Comparison of ENCODE assay signal across 9 mouse cellular contexts in the genomic region with DNA sequence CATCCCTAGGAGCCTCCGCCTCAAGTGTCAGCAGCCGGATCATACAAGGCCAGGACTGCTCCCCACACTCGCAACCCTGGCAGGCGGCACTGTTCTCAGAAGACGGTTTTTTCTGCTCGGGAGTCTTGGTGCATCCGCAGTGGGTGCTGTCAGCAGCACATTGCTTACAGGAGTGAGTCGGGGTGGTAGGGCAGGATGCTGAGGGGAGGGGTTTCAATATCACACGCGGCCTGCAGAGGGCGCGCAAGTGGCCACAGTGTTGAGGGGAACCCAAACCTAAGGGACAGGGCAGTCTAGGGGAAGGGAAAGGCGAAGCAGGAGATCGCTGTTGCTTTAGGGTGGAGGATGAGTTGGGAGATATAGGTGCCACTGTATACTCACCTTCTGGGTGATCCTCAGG. TPM values are rescaled to one million over a fixed set of nuclear protein-coding genes. Genes with fewer than 3 reads are reported as not detected.
DNase-seq lines count a peak whose midpoint lies in the region; ATAC-seq lines count a peak whose summit lies in the region.
"Had no signal": no experiment of that assay in that cellular context is flagged by ENCODE, and none has a peak within 500 bp of the region (broad histone marks: within the 10 kb centered on the region; RNA-seq: fewer than 3 reads in every experiment).

No protein-coding gene starts in this region.

- no peak overlapping the region for H3K4me3 ChIP-seq in forebrain, embryonic 14.5 days (ENCODE audit: low read depth, low read length)
- H3K4me3 ChIP-seq: limb, embryonic 15.5 days had no signal

- no peak overlapping the region for H3K27ac ChIP-seq in forebrain, embryonic 14.5 days (ENCODE audit: low read depth, low read length)
- H3K27ac ChIP-seq: limb, embryonic 15.5 days had no signal

- H3K36me3 ChIP-seq in forebrain, embryonic 14.5 days (ENCODE audit: control insufficient read depth, insufficient read depth, low read length), result no peaks in the 10 kb centered on the region
- H3K36me3 ChIP-seq: limb, embryonic 15.5 days had no signal

- H3K27me3 ChIP-seq in forebrain, embryonic 14.5 days (replicated peaks; ENCODE audit: control insufficient read depth, insufficient read depth, low read length), result no peaks in the 10 kb centered on the region

- no peak for ATAC-seq in cerebellum, adult (ENCODE audit: insufficient number of reproducible peaks, low FRiP score, low TSS enrichment)
- ATAC-seq in forebrain, embryonic 14.5 days, result no peak

- H3K4me2 ChIP-seq in forebrain, embryonic 14.5 days (ENCODE audit: low read length), result peak overlapping the region; percentile 42
- H3K4me2 ChIP-seq: limb, embryonic 15.5 days had no signal

- WGBS in forebrain, embryonic 14.5 days, result 10% methylated on average over 14 of the region's 14 CpGs

- DNase-seq in cerebellum, postnatal 10 days, result peak; percentile 65 to 66
- DNase-seq in adrenal gland, postnatal 14 days, result peak; percentile 69
- DNase-seq in forebrain, embryonic 14.5 days (ENCODE audit: low spot score), result peak; percentile 33
- DNase-seq in heart, postnatal 14 days, result peak; percentile 49 to 56
- DNase-seq in layer of hippocampus, adult 18-20 months (ENCODE audit: low spot score in 2 of 2), result peak; percentile 11 to 43
- peak; percentile 29 for DNase-seq in lung, postnatal 36 days
- peak; percentile 17 for DNase-seq in right cerebral cortex, postnatal 25 days

- intact Hi-C loops in heart, postnatal 14 days (cut with DNase I), result no loop called here

- H3K9me3 ChIP-seq in forebrain, embryonic 14.5 days (replicated peaks; ENCODE audit: control insufficient read depth, low read length), result no peaks in the 10 kb centered on the region
- H3K9me3 ChIP-seq: limb, embryonic 15.5 days had no signal

- H3K9ac ChIP-seq in forebrain, embryonic 14.5 days (ENCODE audit: low read length), result no peak overlapping the region
- H3K9ac ChIP-seq: limb, embryonic 15.5 days had no signal

- no peaks in the 10 kb centered on the region for H3K4me1 ChIP-seq in forebrain, embryonic 14.5 days (ENCODE audit: control insufficient read depth, insufficient read depth, low read length)

RNA-seq across cellular contexts. Expression of gene Klk4, which starts 2.6 kb away (rescaled TPM):
- not detected in 2 replicates for total RNA-seq in adrenal gland, postnatal 14 days (2021)
- 0.69 and 0.86 TPM in 2 replicates for polyA plus RNA-seq in forebrain, embryonic 14.5 days (2014; fragmentation: Nextera tagmentation; extraction: Ambion mirVana)
- not detected for total RNA-seq in heart, postnatal 14 days (2021)
- total RNA-seq in layer of hippocampus, adult 18-20 months (2021), result not detected
- polyA plus RNA-seq: limb, embryonic 15.5 days had no signal

RNA-seq across cellular contexts. Expression of gene Klk5, which starts 41.8 kb away (rescaled TPM):
- total RNA-seq in adrenal gland, postnatal 14 days (2021), result not detected in 2 replicates
- not detected in 2 replicates for polyA plus RNA-seq in forebrain, embryonic 14.5 days (2014; fragmentation: Nextera tagmentation; extraction: Ambion mirVana)
- not detected for total RNA-seq in heart, postnatal 14 days (2021)
- not detected for total RNA-seq in layer of hippocampus, adult 18-20 months (2021)

RNA-seq across cellular contexts. Expression of gene Klk15, which starts 50.0 kb away (rescaled TPM):
- not detected in 2 replicates for total RNA-seq in adrenal gland, postnatal 14 days (2021)
- polyA plus RNA-seq in forebrain, embryonic 14.5 days (2014; fragmentation: Nextera tagmentation; extraction: Ambion mirVana), result not detected in 2 replicates
- not detected for total RNA-seq in heart, postnatal 14 days (2021)
- total RNA-seq in layer of hippocampus, adult 18-20 months (2021), result not detected
- polyA plus RNA-seq: limb, embryonic 15.5 days had no signal

RNA-seq across cellular contexts. Expression of gene Klk6, which starts 59.2 kb away (rescaled TPM):
- total RNA-seq in adrenal gland, postnatal 14 days (2021), result not detected in 2 replicates
- polyA plus RNA-seq in forebrain, embryonic 14.5 days (2014; fragmentation: Nextera tagmentation; extraction: Ambion mirVana), result not detected in 2 replicates
- not detected for total RNA-seq in heart, postnatal 14 days (2021)
- 1 to 10 TPM in 1 of 2 experiments, under 1 TPM in 1; 0.89 to 1.0 TPM for total RNA-seq in layer of hippocampus, adult 18-20 months (2021)

Comparison
In these comparisons a context has a peak if more than half of its experiments do, and no peak if none do; other contexts are left out.
1. DNase-seq: peak in every context shown above with its lines; median percentile 69 in adrenal gland, postnatal 14 days; 66 in cerebellum, postnatal 10 days; 52 in heart, postnatal 14 days; 33 in forebrain, embryonic 14.5 days; 29 in lung, postnatal 36 days; 27 in layer of hippocampus, adult 18-20 months; 17 in right cerebral cortex, postnatal 25 days.